Mouse (Mus musculus): ENCODE measurements around the gene Cyth3. TPM values are rescaled to one million over a fixed set of nuclear protein-coding genes. Genes with fewer than 3 reads are reported as not detected.

Gene Cyth3
- polyA plus RNA-seq, 1 experiment from 2014 or later, result 31.5 TPM

DNA sequence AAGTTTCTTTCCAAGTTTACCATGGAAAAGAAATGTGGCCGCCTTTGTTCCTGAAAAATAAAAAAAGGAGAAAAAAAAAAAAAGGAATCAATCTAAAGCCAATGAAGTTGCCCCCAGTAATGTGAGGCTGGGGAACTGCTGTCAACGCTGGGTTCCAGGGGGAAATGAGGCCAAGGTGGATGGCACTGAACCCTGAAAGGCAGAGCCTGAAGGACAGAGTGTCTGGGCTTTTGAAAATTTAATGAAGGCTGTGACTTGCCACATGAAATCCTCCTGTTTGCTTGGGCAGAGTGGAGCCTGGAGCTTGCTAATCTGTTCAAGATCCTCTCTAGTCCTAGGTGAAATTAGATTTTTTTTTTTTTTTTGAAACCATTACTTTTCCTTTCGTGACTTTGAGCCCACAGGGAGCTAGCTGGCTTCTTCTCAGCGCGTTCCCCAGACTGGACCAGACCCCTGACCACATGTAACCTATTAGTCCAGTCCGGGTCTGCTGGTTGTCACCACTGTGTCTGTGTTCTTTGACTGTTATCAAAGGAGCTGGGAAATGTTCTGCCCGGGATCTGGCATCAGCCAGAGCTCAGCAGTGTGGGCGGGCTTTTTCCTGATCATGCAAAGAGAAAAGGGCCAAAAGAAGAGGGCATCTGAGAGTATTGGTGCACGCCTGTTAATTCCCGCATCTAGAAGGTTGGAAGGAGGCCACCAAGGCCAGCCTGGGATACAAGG is 4.6 kb upstream of the Cyth3 start:
- Histone ChIP-seq H3K36me3 (no peaks in the 10 kb centered on the region), H3K9ac (replicated peaks) (no peak overlapping the region), H3K27me3 (no peaks in the 10 kb centered on the region), H3K4me2 (replicated peaks) (no peak overlapping the region), H3K4me1 (replicated peaks) (peaks cover 22% of the 10 kb centered on the region), H3K4me3 (replicated peaks) (no peak overlapping the region), H3K9me3 (no peaks in the 10 kb centered on the region), H3K27ac (peak overlapping the region; percentile 44)
- ATAC-seq, result no peak
- WGBS, result 67% methylated on average over 10 of the region's 10 CpGs

DNA sequence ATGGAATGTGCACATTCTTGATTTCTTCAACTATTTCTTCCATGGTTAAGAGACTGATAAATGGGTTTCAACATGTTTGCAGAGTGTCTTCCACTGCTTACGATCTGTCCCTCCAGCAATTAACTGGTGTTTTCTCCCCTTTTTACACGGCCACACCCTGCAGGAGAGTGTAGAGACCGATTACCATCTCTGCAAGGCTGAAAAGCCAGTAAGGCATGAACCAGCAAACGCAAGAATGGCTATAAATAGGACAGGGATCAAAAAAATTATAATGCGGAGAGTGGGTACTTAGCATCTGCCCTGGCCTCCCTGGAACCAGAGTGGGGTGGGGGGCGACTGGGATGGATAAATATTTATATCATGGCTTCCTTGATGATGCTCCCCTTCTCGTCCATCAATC is 3.7 kb upstream of the Cyth3 start:
- Histone ChIP-seq H3K9me3 (no peaks in the 10 kb centered on the region), H3K27me3 (no peaks in the 10 kb centered on the region), H3K4me2 (replicated peaks) (no peak overlapping the region), H3K4me3 (replicated peaks) (no peak overlapping the region), H3K9ac (replicated peaks) (no peak overlapping the region), H3K27ac (no peak overlapping the region), H3K4me1 (replicated peaks) (peaks cover 32% of the 10 kb centered on the region), H3K36me3 (no peaks in the 10 kb centered on the region)
- no peak for ATAC-seq
- 60% methylated on average over 7 of the region's 7 CpGs for WGBS

GRCm38 (mm10) chr5:143620196-143620595 is 2.1 kb upstream of the Cyth3 start:
- Histone ChIP-seq H3K9ac (replicated peaks) (no peak overlapping the region), H3K4me2 (replicated peaks) (no peak overlapping the region), H3K27me3 (no peaks in the 10 kb centered on the region), H3K4me3 (replicated peaks) (no peak overlapping the region), H3K4me1 (replicated peaks) (peaks cover 38% of the 10 kb centered on the region), H3K27ac (no peak overlapping the region), H3K9me3 (no peaks in the 10 kb centered on the region), H3K36me3 (no peaks in the 10 kb centered on the region)
- no peak for ATAC-seq
- 40% methylated on average over 1 of the region's 1 CpGs for WGBS

DNA sequence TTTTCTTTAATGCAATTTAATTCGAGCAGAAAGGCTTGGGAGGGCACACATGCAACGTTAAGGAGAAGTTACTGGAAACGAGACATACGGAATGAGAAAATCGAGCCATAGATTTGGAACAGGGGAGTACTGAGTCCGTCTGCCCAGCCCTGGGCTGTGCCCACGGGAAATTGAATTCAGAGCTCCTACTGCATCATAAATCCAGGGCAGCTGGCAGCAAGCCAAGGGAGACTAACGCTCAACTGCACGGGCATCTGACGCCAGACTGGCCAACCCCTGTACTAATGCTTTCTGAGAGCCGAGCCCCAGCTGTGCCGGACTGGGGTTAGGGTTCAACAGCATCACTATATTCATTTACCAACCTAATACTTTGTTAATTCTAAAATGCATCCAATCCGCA is 1.3 kb upstream of the Cyth3 start:
- Histone ChIP-seq H3K9ac (replicated peaks) (no peak overlapping the region), H3K4me2 (replicated peaks) (no peak overlapping the region), H3K36me3 (no peaks in the 10 kb centered on the region), H3K4me3 (replicated peaks) (no peak overlapping the region), H3K27ac (peak overlapping the region; percentile 31; the same call in 1 of the 2 replicates), H3K9me3 (no peaks in the 10 kb centered on the region), H3K4me1 (replicated peaks) (peaks cover 41% of the 10 kb centered on the region), H3K27me3 (no peaks in the 10 kb centered on the region)
- WGBS, result 47% methylated on average over 13 of the region's 13 CpGs
- ATAC-seq, result peak; percentile 9; the same call in 1 of the 2 replicates

DNA sequence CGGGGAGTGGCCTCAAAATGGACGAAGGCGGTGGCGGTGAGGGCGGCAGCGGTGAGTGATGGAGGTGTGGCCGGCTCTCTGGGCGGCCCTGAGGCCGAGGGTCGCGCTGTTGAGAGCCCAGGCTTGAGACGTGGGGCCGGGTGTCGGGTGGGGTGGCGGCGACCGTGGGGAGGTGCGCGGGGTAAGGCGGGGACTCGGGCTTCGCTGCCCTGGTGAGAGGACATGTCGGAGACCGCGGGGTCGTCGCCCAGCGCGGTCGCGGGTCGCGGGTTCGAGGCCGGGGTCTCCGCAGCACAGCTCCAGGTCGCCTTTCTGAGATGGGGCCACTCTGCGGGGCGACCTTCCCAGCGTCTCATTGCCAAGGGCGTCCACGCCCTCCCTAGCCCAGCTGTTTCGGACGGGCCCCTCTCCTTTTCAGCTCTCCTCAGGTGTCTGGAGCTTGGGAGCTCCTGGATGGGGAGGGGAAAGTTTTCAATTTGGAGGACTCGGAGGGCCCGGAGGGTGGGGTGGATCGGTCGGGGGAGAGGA is 440 bp downstream of the Cyth3 start:
- H3K27ac ChIP-seq, result peak overlapping the region; percentile 74
- H3K9me3 ChIP-seq, result no peaks in the 10 kb centered on the region
- H3K4me1 ChIP-seq (replicated peaks), result peaks cover 42% of the 10 kb centered on the region
- peak overlapping the region; percentile 68 for H3K4me2 ChIP-seq (replicated peaks)
- no peaks in the 10 kb centered on the region for H3K36me3 ChIP-seq
- WGBS, result under 1% methylated on average over 48 of the region's 48 CpGs
- peak overlapping the region; percentile 85 for H3K9ac ChIP-seq (replicated peaks)
- ATAC-seq, result peak; percentile 81
- H3K4me3 ChIP-seq (replicated peaks), result peak overlapping the region; percentile 79
- no peaks in the 10 kb centered on the region for H3K27me3 ChIP-seq

DNA sequence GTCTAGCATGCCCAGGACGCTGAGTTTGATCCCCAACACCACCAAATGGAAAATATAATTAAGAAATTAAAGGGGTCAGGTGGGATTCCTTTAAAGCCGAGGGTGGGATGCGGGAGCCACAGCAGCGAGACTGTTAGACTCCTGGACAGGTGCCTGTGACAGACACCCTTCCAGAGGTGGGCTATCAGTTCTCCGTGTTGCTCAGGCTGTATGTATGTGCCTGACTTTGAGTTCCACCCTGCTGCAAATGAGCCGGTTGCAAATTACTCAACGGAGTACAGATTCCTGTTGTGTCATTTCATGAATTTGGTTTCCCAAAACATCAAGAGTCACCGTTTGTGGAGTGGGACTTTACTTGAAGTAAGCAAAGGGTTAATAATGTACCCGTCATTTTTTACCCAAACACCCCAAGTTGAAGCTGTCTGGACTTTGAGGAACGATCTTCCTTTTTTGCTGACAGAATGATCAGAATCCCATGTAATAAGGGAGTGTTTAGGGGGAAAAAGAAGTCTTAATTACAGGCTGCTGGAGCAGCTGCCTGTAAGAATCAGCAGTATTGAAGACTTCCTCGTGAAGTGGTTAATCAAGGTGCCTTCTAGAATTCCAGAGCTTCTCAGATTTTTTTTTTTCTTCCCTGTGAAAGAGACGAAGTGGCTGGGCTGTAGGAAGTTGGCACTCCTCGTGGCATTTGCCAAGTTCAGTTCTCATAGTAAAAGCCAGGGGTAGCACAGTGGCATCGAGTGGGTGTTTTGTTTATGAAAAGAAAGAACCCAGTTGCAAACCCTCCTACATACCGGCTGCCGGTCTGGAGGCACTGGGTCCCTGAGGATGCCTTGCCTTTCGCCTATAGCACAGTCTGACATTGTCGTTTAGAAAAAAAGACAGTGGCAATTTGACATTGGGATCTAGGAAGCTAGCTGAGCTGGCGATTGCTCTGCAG is 1.4 kb downstream of the Cyth3 start:
- no peak for ATAC-seq
- no peaks in the 10 kb centered on the region for H3K27me3 ChIP-seq
- peaks cover 36% of the 10 kb centered on the region for H3K4me1 ChIP-seq (replicated peaks)
- WGBS, result 62% methylated on average over 19 of the region's 19 CpGs
- peak overlapping the region; percentile 85 for H3K9ac ChIP-seq (replicated peaks)
- no peaks in the 10 kb centered on the region for H3K36me3 ChIP-seq
- no peaks in the 10 kb centered on the region for H3K9me3 ChIP-seq
- peak overlapping the region; percentile 68 for H3K4me2 ChIP-seq (replicated peaks)
- peak overlapping the region; percentile 79 for H3K4me3 ChIP-seq (replicated peaks)
- no peak overlapping the region for H3K27ac ChIP-seq

DNA sequence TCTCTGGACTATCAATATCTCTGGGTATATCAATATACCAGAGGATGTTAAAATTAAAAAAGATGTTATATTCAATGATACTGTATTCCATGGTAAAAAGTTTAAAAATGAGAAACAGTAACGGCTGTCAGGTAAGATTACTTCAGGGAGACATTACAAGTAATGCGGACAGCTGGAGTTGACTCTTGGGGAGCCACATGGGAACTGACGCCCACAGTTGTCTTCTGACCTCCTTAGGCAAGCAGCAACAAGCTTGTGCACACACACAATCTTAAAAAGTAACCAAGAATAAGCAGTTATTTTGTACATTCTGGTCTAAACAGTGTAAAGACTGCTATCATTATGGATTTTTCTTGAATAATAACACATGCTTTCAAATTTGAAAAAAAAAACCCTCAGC is 2.2 kb downstream of the Cyth3 start:
- Histone ChIP-seq H3K9ac (replicated peaks) (no peak overlapping the region), H3K4me1 (replicated peaks) (peaks cover 36% of the 10 kb centered on the region), H3K4me2 (replicated peaks) (no peak overlapping the region), H3K9me3 (no peaks in the 10 kb centered on the region), H3K36me3 (no peaks in the 10 kb centered on the region), H3K27me3 (no peaks in the 10 kb centered on the region), H3K4me3 (replicated peaks) (no peak overlapping the region), H3K27ac (no peak overlapping the region)
- no peak for ATAC-seq
- 81% methylated on average over 3 of the region's 3 CpGs for WGBS

DNA sequence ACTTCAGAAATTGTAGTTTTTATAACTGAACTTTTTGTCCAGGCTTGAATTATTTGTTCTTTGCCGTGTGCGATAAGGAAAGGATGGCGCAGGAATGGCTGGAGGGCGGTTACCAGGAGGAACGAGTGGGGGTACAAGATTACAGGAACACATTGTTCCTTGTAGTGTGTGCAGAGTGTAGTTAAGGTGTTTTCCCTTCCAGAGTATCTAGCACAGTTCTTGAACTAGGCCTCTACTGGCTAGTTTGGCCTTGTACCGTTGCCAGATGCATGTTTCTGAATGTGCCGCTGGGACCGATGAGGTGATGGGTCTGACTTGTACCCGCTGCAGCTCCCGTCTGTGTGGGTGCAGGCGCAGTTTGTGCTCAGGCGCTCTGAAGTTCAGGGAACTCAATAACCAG is 3.2 kb downstream of the Cyth3 start:
- Histone ChIP-seq H3K4me2 (replicated peaks) (no peak overlapping the region), H3K9ac (replicated peaks) (no peak overlapping the region), H3K27ac (no peak overlapping the region), H3K4me1 (replicated peaks) (peaks cover 36% of the 10 kb centered on the region), H3K36me3 (no peaks in the 10 kb centered on the region), H3K27me3 (no peaks in the 10 kb centered on the region), H3K9me3 (no peaks in the 10 kb centered on the region), H3K4me3 (replicated peaks) (no peak overlapping the region)
- WGBS, result 88% methylated on average over 12 of the region's 12 CpGs
- ATAC-seq, result no peak

- ATAC-seq, result no peak
- no peaks in the 10 kb centered on the region for H3K9me3 ChIP-seq
- H3K4me3 ChIP-seq (replicated peaks), result no peak overlapping the region
- no peak overlapping the region for H3K27ac ChIP-seq
- peaks cover 30% of the 10 kb centered on the region for H3K4me1 ChIP-seq (replicated peaks)
- no peak overlapping the region for H3K4me2 ChIP-seq (replicated peaks)
- H3K9ac ChIP-seq (replicated peaks), result no peak overlapping the region
- H3K36me3 ChIP-seq, result no peaks in the 10 kb centered on the region
- H3K27me3 ChIP-seq, result no peaks in the 10 kb centered on the region
- 67% methylated on average over 11 of the region's 11 CpGs for WGBS
Observed at GRCm38 (mm10) chr5:143625940-143626588, 3.8 kb downstream of the Cyth3 start.

DNA sequence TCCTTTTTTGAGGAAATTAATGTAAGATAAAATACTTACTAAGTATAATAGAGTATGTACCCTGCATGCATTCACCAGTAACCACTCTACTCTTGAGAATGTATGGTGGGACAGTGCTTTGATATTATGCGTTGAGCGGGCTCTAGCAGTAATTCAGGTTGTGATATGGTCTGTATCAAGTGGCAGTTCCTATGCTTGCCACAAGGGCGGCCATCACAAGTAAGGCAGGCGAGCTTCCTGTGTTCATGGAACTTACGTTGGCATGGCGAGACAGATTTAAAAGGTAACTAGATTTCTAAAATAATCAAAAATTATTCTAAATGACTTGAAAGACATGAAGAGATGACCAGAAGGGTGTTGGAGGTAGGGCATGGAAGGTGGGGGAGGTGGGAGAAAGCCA is 5.3 kb downstream of the Cyth3 start:
- Histone ChIP-seq H3K4me1 (replicated peaks) (peaks cover 24% of the 10 kb centered on the region), H3K4me2 (replicated peaks) (no peak overlapping the region), H3K27ac (no peak overlapping the region), H3K9ac (replicated peaks) (no peak overlapping the region), H3K4me3 (replicated peaks) (no peak overlapping the region), H3K9me3 (no peaks in the 10 kb centered on the region), H3K36me3 (no peaks in the 10 kb centered on the region), H3K27me3 (no peaks in the 10 kb centered on the region)
- ATAC-seq, result no peak
- WGBS, result 96% methylated on average over 6 of the region's 6 CpGs

GRCm38 (mm10) chr5:143627926-143628325 is 5.7 kb downstream of the Cyth3 start:
- no peak overlapping the region for H3K27ac ChIP-seq
- peaks cover 25% of the 10 kb centered on the region for H3K4me1 ChIP-seq (replicated peaks)
- ATAC-seq, result no peak
- H3K4me2 ChIP-seq (replicated peaks), result no peak overlapping the region
- H3K4me3 ChIP-seq (replicated peaks), result no peak overlapping the region
- H3K36me3 ChIP-seq, result no peaks in the 10 kb centered on the region
- H3K9me3 ChIP-seq, result no peaks in the 10 kb centered on the region
- H3K27me3 ChIP-seq, result no peaks in the 10 kb centered on the region
- 94% methylated on average over 1 of the region's 1 CpGs for WGBS
- H3K9ac ChIP-seq (replicated peaks), result no peak overlapping the region

GRCm38 (mm10) chr5:143629686-143630085 is 7.4 kb downstream of the Cyth3 start:
- H3K27me3 ChIP-seq, result no peaks in the 10 kb centered on the region
- H3K36me3 ChIP-seq, result no peaks in the 10 kb centered on the region
- no peak overlapping the region for H3K4me2 ChIP-seq (replicated peaks)
- H3K4me3 ChIP-seq (replicated peaks), result no peak overlapping the region
- H3K9ac ChIP-seq (replicated peaks), result no peak overlapping the region
- no peaks in the 10 kb centered on the region for H3K9me3 ChIP-seq
- no peak overlapping the region for H3K27ac ChIP-seq
- no peak for ATAC-seq
- peaks cover 27% of the 10 kb centered on the region for H3K4me1 ChIP-seq (replicated peaks)
- 92% methylated on average over 8 of the region's 8 CpGs for WGBS

Measured in midbrain, embryonic 13.5 days (tissue).